Mouse (Mus musculus): Measurements from ENCODE around the gene Gm7682. TPM values are rescaled to one million over a fixed set of nuclear protein-coding genes. Genes with fewer than 3 reads are reported as not detected.
"Not testable (repeated sequence)": the region's sequence is repeated elsewhere in the genome, so short reads cannot be mapped to it uniquely, and the experiment has no call there.

The Gm7682 gene
- not detected in 2 replicates for total RNA-seq (2015; ENCODE audit: low replicate concordance)
- total RNA-seq (2017; ENCODE audit: low replicate concordance), result not detected in 2 replicates

- not testable (repeated sequence) for ATAC-seq (replicated peaks; ENCODE audit: low FRiP score, poor library complexity, severe bottlenecking)
Observed at GRCm38 (mm10) chr5:94445484-94445883, at the start of gene Gm7682. Gm7682 (plus strand) TSS chr5:94445784.

Other genes with a start within 250 kb of the Gm7682 start
- gene Gm3106, start 227.8 kb upstream of the Gm7682 start, total RNA-seq (2015; ENCODE audit: low replicate concordance), result not detected in 2 replicates
- not detected in 2 replicates for gene Gm3106, start 227.8 kb upstream of the Gm7682 start, total RNA-seq (2017; ENCODE audit: low replicate concordance)
- not detected in 2 replicates for gene A430089I19Rik, start 139.0 kb upstream of the Gm7682 start, total RNA-seq (2015; ENCODE audit: low replicate concordance)
- gene A430089I19Rik, start 139.0 kb upstream of the Gm7682 start, total RNA-seq (2017; ENCODE audit: low replicate concordance), result not detected in 2 replicates
- not detected in 2 replicates for gene Gm6502, start 131.3 kb upstream of the Gm7682 start, total RNA-seq (2015; ENCODE audit: low replicate concordance)
- not detected in 2 replicates for gene Gm6502, start 131.3 kb upstream of the Gm7682 start, total RNA-seq (2017; ENCODE audit: low replicate concordance)
- gene AA792892, start 106.0 kb upstream of the Gm7682 start, total RNA-seq (2015; ENCODE audit: low replicate concordance), result not detected in 2 replicates
- not detected in 2 replicates for gene AA792892, start 106.0 kb upstream of the Gm7682 start, total RNA-seq (2017; ENCODE audit: low replicate concordance)
- gene Gm3139, start 80.5 kb downstream of the Gm7682 start, total RNA-seq (2015; ENCODE audit: low replicate concordance), result not detected in 2 replicates
- not detected in 2 replicates for gene Gm3139, start 80.5 kb downstream of the Gm7682 start, total RNA-seq (2017; ENCODE audit: low replicate concordance)
- gene Gm3147, start 170.6 kb downstream of the Gm7682 start, total RNA-seq (2015; ENCODE audit: low replicate concordance), result not detected in 2 replicates
- gene Gm3147, start 170.6 kb downstream of the Gm7682 start, total RNA-seq (2017; ENCODE audit: low replicate concordance), result not detected in 2 replicates
- gene Gm6509, start 178.2 kb downstream of the Gm7682 start, total RNA-seq (2015; ENCODE audit: low replicate concordance), result not detected in 2 replicates
- not detected in 2 replicates for gene Gm6509, start 178.2 kb downstream of the Gm7682 start, total RNA-seq (2017; ENCODE audit: low replicate concordance)
- not detected in 2 replicates for gene Gm6205, start 202.6 kb downstream of the Gm7682 start, total RNA-seq (2015; ENCODE audit: low replicate concordance)
- gene Gm6205, start 202.6 kb downstream of the Gm7682 start, total RNA-seq (2017; ENCODE audit: low replicate concordance), result not detected in 2 replicates